Mouse (Mus musculus): Measurements from ENCODE around the gene Nfib. TPM values are rescaled to one million over a fixed set of nuclear protein-coding genes. Genes with fewer than 3 reads are reported as not detected.

Nfib gene
- polyA plus RNA-seq, 1 experiment from 2014 or later, result 204 TPM

DNA sequence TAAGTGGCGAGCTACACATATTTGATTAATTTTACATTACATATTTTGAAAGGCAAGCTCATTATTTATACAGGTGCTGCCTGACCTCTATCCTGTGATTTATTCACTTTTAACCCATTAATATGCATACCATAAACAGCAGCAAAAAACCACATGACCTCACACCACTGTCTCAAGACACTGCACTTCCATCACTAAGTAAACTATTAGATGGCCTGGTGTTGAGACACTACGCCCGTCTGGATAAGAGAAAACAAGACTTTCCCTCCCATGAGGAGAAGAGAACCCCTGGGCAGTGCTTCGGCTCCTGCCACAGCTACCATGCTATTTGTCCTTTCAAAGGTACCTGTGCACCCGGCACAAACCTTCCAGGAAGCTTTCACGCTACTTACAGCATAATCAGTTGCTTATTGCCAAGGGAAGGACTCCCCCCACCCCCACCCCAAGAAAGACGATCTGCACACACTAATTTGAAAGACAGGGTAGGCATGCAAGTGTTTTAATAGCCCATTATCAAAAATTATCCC, 242.3 kb downstream of the Nfib start:
- H3K9ac ChIP-seq, result no peak overlapping the region
- peaks cover 13% of the 10 kb centered on the region; the same call in 1 of the 2 replicates for H3K36me3 ChIP-seq (ENCODE audit: poor library complexity, severe bottlenecking)
- peak overlapping the region; percentile 14; the same call in 1 of the 2 replicates for H3K27ac ChIP-seq
- no peaks in the 10 kb centered on the region for H3K9me3 ChIP-seq (replicated peaks)
- no peaks in the 10 kb centered on the region for H3K27me3 ChIP-seq
- no peak for ATAC-seq
- no peak overlapping the region for H3K4me2 ChIP-seq
- H3K4me1 ChIP-seq, result peaks cover 69% of the 10 kb centered on the region
- H3K4me3 ChIP-seq, result no peak overlapping the region
- 52% methylated on average over 7 of the region's 7 CpGs for WGBS

DNA sequence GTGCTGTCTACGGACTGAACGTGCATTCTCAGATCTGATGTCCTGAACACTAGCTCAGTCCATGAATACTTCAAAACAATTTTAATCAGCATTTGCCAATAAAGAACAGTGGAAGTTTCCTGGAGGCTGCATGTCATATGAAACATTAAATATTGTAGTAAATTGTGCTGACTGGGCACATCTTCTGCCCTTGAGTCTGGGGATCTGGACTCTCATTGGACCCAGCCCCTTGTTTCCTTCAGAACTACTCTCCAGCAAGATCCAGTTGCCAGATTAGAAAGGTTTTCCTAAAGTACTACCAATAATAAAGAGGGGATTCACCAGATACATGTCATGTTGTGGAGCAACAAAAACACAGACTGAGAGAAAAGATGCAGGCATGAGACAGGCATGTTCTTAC, 243.9 kb downstream of the Nfib start:
- no peak for ATAC-seq
- peaks cover 66% of the 10 kb centered on the region for H3K4me1 ChIP-seq

DNA sequence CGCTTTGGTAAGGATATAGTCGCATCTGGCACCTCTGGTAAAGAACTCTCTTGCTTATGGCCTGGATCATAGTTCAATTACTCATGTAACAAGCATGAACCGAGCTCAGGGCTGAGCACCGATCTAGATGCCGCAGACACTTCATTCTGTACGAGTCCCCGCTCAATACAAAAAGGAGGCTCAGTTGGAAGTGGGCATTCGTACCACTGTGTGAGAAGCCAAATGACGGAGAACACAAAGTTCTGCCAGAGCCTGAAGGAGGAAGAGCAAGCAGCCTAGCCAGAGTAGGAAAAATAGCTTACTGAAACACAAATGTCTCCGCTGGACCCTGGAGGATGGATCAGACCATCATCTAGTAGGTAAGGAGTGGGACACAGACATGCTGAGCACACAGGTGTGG, 246.7 kb downstream of the Nfib start:
- H3K4me3 ChIP-seq, result no peak overlapping the region
- H3K27me3 ChIP-seq, result no peaks in the 10 kb centered on the region
- ATAC-seq, result no peak
- no peak overlapping the region for H3K9ac ChIP-seq
- H3K9me3 ChIP-seq (replicated peaks), result no peaks in the 10 kb centered on the region
- peaks cover 13% of the 10 kb centered on the region; the same call in 1 of the 2 replicates for H3K36me3 ChIP-seq (ENCODE audit: poor library complexity, severe bottlenecking)
- H3K4me1 ChIP-seq, result peaks cover 55% of the 10 kb centered on the region
- H3K4me2 ChIP-seq, result no peak overlapping the region
- 95% methylated on average over 10 of the region's 10 CpGs for WGBS
- H3K27ac ChIP-seq, result no peak overlapping the region

More for the DNA sequence above, 243.9 kb downstream of the Nfib start:
- 98% methylated on average over 2 of the region's 2 CpGs for WGBS
- Histone ChIP-seq H3K36me3 (ENCODE audit: poor library complexity, severe bottlenecking) (peaks cover 13% of the 10 kb centered on the region; the same call in 1 of the 2 replicates), H3K27ac (no peak overlapping the region), H3K9ac (no peak overlapping the region), H3K4me3 (no peak overlapping the region), H3K4me2 (no peak overlapping the region), H3K27me3 (no peaks in the 10 kb centered on the region), H3K9me3 (replicated peaks) (no peaks in the 10 kb centered on the region)

DNA sequence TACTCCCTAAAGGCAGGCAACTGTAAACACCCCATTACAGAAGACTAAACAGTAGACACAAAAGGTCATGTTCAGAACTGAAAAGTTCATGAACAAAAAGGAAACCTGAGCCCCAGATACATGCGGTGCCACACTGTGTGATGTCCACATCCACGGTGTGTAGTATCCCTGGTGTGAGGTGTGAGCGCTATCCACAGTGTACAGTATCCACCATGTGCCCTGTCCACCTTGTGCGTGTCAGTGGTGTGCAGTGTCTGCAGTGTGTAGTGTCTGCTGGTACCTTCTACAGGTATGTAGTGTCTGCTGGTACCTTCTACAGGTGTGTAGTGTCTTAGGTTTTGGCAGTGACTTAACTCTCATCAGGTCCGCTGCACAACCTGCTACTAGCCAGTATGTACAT, 248.6 kb downstream of the Nfib start:
- Histone ChIP-seq H3K27me3 (no peaks in the 10 kb centered on the region), H3K9ac (no peak overlapping the region), H3K4me1 (peaks cover 61% of the 10 kb centered on the region), H3K27ac (no peak overlapping the region), H3K4me2 (no peak overlapping the region), H3K4me3 (no peak overlapping the region), H3K36me3 (ENCODE audit: poor library complexity, severe bottlenecking) (peaks cover 10% of the 10 kb centered on the region; the same call in 1 of the 2 replicates), H3K9me3 (replicated peaks) (no peaks in the 10 kb centered on the region)
- 93% methylated on average over 5 of the region's 5 CpGs for WGBS
- 0 out of 2 replicates have a peak, but pooled peaks have one; percentile 34 for ATAC-seq

DNA sequence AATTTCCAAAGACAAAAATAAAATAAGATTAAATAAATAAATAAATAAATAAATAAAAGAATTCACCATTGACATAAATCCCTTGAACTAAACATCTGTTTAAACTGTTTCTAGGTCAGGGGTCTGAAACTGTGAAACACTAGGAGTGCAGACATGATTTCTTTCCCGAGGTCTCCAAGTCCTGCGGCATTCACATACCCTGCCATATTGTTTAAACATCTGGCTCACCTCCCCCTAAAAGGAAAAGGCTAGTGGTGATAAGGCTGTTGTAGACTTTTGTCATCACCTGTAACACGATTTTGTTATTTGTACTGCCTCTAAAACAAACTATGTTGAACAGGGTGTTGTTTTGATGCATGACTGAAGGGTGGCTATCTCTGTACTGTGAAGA, 249.2 kb downstream of the Nfib start:
- H3K4me3 ChIP-seq, result no peak overlapping the region
- ATAC-seq, result no peak
- H3K27me3 ChIP-seq, result no peaks in the 10 kb centered on the region
- peaks cover 6% of the 10 kb centered on the region; the same call in 1 of the 2 replicates for H3K36me3 ChIP-seq (ENCODE audit: poor library complexity, severe bottlenecking)
- H3K27ac ChIP-seq, result no peak overlapping the region
- no peak overlapping the region for H3K4me2 ChIP-seq
- no peak overlapping the region for H3K9ac ChIP-seq
- 76% methylated on average over 3 of the region's 3 CpGs for WGBS
- peaks cover 61% of the 10 kb centered on the region for H3K4me1 ChIP-seq
- no peaks in the 10 kb centered on the region for H3K9me3 ChIP-seq (replicated peaks)

DNA sequence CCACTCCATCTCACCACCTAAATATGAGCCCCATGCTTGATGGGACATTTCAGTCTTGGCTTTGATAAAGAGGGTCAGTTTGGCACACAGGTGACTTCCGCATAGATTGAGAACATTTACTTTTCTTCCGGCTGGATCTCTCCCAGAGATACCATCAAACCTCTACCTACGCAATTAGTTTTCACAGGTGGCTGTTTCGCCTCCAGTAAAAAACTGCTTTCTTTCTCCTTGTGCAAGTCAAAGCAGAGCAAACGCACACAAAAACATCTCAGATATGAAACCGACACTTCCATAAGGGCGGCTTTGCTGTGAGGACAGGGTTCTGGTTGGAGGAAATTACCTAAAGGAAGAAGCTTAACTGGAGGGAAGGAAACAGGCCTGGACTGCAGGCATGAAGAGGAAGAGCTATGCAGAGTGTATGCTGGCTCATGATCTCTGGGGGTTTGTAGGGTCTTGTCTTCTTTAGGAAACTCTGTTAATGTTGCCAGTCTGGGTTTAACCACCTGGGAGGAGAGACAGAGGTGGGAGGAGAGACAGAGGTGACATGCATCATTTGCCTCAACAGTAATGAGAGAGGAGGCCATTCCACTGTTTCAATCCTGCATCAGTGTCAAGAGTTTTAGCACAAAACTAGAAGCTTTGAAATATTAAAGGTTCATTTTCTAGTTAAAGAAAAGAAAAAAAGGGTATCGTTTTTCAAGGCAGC, 249.8 kb downstream of the Nfib start:
- ATAC-seq, result no peak
- Histone ChIP-seq H3K27me3 (no peaks in the 10 kb centered on the region), H3K4me2 (no peak overlapping the region), H3K27ac (no peak overlapping the region), H3K9me3 (replicated peaks) (no peaks in the 10 kb centered on the region), H3K36me3 (ENCODE audit: poor library complexity, severe bottlenecking) (peaks cover 6% of the 10 kb centered on the region; the same call in 1 of the 2 replicates), H3K4me3 (no peak overlapping the region), H3K9ac (no peak overlapping the region), H3K4me1 (peaks cover 62% of the 10 kb centered on the region)
- 93% methylated on average over 8 of the region's 8 CpGs for WGBS

DNA sequence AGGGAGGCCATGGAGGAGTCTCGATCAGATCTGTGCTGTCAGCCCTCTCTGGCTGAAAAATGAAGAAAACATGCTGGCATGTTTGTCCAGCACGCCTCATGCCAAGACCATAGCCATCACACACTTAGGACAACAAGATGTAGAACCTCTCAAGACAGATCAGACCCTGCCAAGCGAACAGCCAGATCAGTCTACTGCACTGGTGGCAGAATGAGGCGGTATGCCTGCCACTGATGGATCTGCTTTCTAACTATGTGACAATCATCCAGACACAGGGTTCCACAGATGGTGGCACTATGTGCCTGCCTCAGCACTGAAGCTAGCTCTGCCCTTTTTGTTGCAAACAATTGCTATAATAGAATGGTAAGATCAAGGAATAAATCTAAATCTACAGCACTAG, 250.6 kb downstream of the Nfib start:
- peaks cover 65% of the 10 kb centered on the region for H3K4me1 ChIP-seq
- H3K9me3 ChIP-seq (replicated peaks), result no peaks in the 10 kb centered on the region
- H3K27me3 ChIP-seq, result no peaks in the 10 kb centered on the region
- peaks cover 6% of the 10 kb centered on the region; the same call in 1 of the 2 replicates for H3K36me3 ChIP-seq (ENCODE audit: poor library complexity, severe bottlenecking)
- H3K27ac ChIP-seq, result no peak overlapping the region
- H3K4me2 ChIP-seq, result no peak overlapping the region
- H3K4me3 ChIP-seq, result no peak overlapping the region
- 0 out of 2 replicates have a peak, but pooled peaks have one; percentile 44 for ATAC-seq
- no peak overlapping the region for H3K9ac ChIP-seq
- 89% methylated on average over 4 of the region's 4 CpGs for WGBS

DNA sequence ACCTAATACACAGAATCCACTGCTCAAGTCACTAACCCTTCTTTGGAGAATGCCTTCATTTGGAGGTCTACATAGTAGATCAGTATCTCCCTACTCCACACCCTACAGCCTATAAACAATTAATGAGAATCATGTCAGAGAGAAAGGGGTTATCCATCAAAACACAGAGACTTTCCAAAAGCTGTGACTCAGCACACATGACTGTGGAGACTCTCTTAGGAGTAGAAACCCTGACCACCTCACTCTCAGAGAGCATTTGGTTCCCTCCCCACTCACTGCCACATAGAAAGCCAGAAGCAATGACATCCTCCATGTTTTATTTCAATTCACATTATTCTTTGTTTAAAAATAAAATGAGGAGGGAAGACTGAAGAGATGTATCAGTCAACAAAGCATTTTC, 252.2 kb downstream of the Nfib start:
- Histone ChIP-seq H3K9ac (no peak overlapping the region), H3K4me1 (peaks cover 64% of the 10 kb centered on the region)

DNA sequence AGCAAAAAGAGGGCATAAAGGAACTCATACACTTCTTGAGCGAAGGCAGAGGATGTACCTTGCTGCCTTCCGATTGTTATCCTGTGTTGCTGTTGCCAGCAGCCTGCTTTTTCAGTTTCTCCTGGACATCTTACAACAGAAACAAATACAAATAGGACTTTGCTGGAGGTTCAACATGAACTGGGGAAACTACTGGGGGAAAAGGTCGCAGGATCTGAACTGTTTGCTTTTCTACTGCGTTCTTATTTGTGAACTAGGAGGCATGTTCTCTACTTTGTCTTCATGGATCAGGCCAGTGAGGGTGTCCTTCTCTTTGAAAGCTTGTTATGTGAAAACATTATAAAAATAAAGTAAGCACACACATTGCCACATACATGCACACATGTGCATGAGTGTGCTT, 252.6 kb downstream of the Nfib start:
- Histone ChIP-seq H3K27ac (no peak overlapping the region), H3K4me2 (no peak overlapping the region), H3K36me3 (ENCODE audit: poor library complexity, severe bottlenecking) (no peaks in the 10 kb centered on the region), H3K4me3 (no peak overlapping the region), H3K4me1 (peaks cover 64% of the 10 kb centered on the region), H3K9ac (no peak overlapping the region), H3K9me3 (replicated peaks) (no peaks in the 10 kb centered on the region), H3K27me3 (no peaks in the 10 kb centered on the region)
- no peak for ATAC-seq
- 90% methylated on average over 4 of the region's 4 CpGs for WGBS

More for the DNA sequence above, 252.2 kb downstream of the Nfib start:
- Histone ChIP-seq H3K27ac (no peak overlapping the region), H3K27me3 (no peaks in the 10 kb centered on the region), H3K9me3 (replicated peaks) (no peaks in the 10 kb centered on the region), H3K36me3 (ENCODE audit: poor library complexity, severe bottlenecking) (no peaks in the 10 kb centered on the region), H3K4me2 (no peak overlapping the region), H3K4me3 (no peak overlapping the region)
- no peak for ATAC-seq

DNA sequence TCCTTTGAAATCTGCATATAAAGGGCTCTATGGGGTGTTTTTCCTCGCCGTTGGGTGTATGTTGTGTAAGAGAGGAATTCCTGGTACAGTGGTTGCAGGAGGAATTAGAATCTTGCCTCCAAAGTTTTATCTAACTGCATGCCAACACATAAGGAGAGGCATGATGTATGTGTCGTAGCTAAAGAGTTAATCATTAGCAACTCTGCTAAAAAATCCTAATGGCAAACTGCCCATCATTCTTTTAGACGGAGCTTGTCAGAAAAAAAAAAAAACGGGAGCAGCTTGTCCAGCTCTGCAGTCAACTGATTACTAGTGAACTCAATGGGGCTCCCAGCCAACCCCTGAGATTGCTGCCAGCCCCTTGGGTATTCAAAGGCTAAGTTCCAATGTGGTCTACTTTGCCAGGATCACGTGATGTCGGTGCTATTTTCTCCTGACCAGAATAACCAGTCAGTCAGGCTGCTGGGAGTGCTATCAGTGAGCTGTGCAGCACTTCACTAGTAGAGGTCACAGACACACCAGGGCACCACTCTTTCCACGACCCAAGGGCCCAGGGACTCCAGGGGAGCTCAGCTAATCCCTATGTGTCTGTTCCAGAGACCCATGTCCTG, 258.4 kb downstream of the Nfib start:
- Histone ChIP-seq H3K9ac (no peak overlapping the region), H3K27me3 (no peaks in the 10 kb centered on the region), H3K36me3 (ENCODE audit: poor library complexity, severe bottlenecking) (no peaks in the 10 kb centered on the region), H3K27ac (peak overlapping the region; percentile 68), H3K4me2 (peak overlapping the region; percentile 32), H3K4me3 (no peak overlapping the region), H3K4me1 (peaks cover 68% of the 10 kb centered on the region), H3K9me3 (replicated peaks) (no peaks in the 10 kb centered on the region)
- 8% methylated on average over 8 of the region's 8 CpGs for WGBS
- ATAC-seq, result peak; percentile 82

DNA sequence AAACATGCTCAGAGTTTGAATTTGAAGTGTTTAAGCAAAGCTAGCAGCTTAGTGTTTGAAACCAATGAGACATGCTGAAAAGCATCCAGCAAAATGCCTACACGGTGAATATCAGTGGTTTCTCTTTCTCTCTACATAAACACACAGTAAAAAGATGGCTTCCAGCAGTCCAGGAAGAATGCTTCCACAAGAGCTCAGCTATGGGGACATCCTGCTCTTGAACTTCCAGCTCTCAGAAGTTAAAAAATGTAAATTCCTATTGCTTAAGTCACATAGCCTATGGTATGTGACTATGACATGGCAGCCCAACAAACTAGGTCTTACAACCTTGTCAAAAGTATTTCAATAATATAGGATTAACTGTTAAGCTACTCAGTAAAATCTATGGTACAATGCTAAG, 261.5 kb downstream of the Nfib start:
- Histone ChIP-seq H3K27me3 (no peaks in the 10 kb centered on the region), H3K9ac (no peak overlapping the region), H3K4me1 (peaks cover 75% of the 10 kb centered on the region), H3K36me3 (ENCODE audit: poor library complexity, severe bottlenecking) (no peaks in the 10 kb centered on the region), H3K4me2 (no peak overlapping the region), H3K4me3 (no peak overlapping the region), H3K27ac (no peak overlapping the region), H3K9me3 (replicated peaks) (no peaks in the 10 kb centered on the region)
- 81% methylated on average over 1 of the region's 1 CpGs for WGBS
- no peak for ATAC-seq

DNA sequence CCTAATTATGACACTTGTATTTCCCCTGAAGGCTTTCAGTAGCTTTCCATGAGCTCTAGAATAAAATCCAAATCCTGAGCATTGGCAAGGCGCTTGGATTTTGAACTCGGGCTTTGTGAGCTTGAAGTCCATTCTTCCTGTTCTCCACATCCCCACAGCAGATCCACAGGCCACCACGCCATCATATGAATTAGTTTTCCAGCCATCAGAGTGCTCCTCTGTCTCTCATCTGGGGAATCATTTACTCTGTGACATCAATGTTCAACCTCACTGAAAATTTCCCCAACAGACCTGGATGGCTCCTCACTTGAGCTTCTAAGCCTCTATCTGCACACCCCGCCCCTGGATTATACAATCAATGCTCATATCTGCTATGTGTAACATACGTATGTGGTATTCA, 262.1 kb downstream of the Nfib start:
- Histone ChIP-seq H3K9me3 (replicated peaks) (no peaks in the 10 kb centered on the region), H3K4me2 (no peak overlapping the region), H3K27me3 (no peaks in the 10 kb centered on the region), H3K36me3 (ENCODE audit: poor library complexity, severe bottlenecking) (no peaks in the 10 kb centered on the region), H3K9ac (no peak overlapping the region), H3K4me1 (peaks cover 76% of the 10 kb centered on the region), H3K4me3 (no peak overlapping the region), H3K27ac (no peak overlapping the region)
- WGBS, result 91% methylated on average over 5 of the region's 5 CpGs
- ATAC-seq, result no peak
